Mouse (Mus musculus) hindbrain, embryonic 11.5 days (tissue): ENCODE data around the gene Gnb1. TPM values are rescaled to one million over a fixed set of nuclear protein-coding genes. Genes with fewer than 3 reads are reported as not detected.

Experiments
- ATAC-seq: fragments of 200-750 bp; cut with Nextera tagmentation; 2 replicates; pipeline ENCODE4 v1.8.0; 2017; ENCODE audit warnings: mild to moderate bottlenecking, moderate TSS enrichment, moderate library complexity; ENCODE audit not compliant: low FRiP score
- DNase-seq: peaks from one replicate; pipeline ENCODE4 v3.0.0-alpha.2; 2015; ENCODE audit warnings: low spot score
- H3K27ac ChIP-seq: fragments of 300-500 bp; sonication (generic); 2 replicates; pipeline ENCODE4 v1.5.1; 2014; ENCODE audit warnings: mild to moderate bottlenecking, low read depth, low read length
- H3K27me3 ChIP-seq: fragments of 300-500 bp; sonication (generic); 2 replicates; pipeline ENCODE4 v1.6.1; 2014; ENCODE audit warnings: mild to moderate bottlenecking, low read length, moderate library complexity, mixed read lengths; ENCODE audit not compliant: control insufficient read depth, insufficient read depth
- H3K36me3 ChIP-seq: fragments of 300-500 bp; sonication (generic); 2 replicates; pipeline ENCODE4 v1.6.1; 2014; ENCODE audit warnings: mild to moderate bottlenecking, low read length, moderate library complexity, mixed read lengths; ENCODE audit not compliant: control insufficient read depth, insufficient read depth
- H3K4me1 ChIP-seq: fragments of 300-500 bp; sonication (generic); replicated peaks from 2 replicates; pipeline ENCODE4 v1.6.1; 2014; ENCODE audit warnings: low read length, mixed read lengths; ENCODE audit not compliant: control insufficient read depth, insufficient read depth
- H3K4me2 ChIP-seq: fragments of 300-500 bp; sonication (generic); replicated peaks from 2 replicates; pipeline ENCODE4 v1.6.1; 2014; ENCODE audit warnings: mild to moderate bottlenecking, low read depth, low read length
- H3K4me3 ChIP-seq: fragments of 300-500 bp; sonication (generic); 2 replicates; pipeline ENCODE4 v1.5.1; 2014; ENCODE audit warnings: low read depth, low read length
- H3K9ac ChIP-seq: fragments of 300-500 bp; sonication (generic); 2 replicates; pipeline ENCODE4 v1.6.1; 2014; ENCODE audit warnings: low read depth, low read length
- H3K9me3 ChIP-seq: fragments of 300-500 bp; sonication (generic); 2 replicates; pipeline ENCODE4 v1.6.1; 2016; ENCODE audit warnings: low read length; ENCODE audit not compliant: control insufficient read depth
- WGBS: fragments of 180-500 bp; shearing (Covaris S2); extraction: QIAGEN DNeasy Blood & Tissue Kit; methylation state at CpG from one replicate; pipeline ENCODE4 v1.1.7; 2014; 5-methylcytosine and 5-hydroxymethylcytosine counted together
- polyA plus RNA-seq: library from polyadenylated mRNA; unstranded; fragments of >200 nt; fragmentation: Nextera tagmentation; extraction: Ambion mirVana; gene quantifications from 2 replicates; pipeline ENCODE4 v1.2.1, GENCODE M21; 2014

Gnb1 gene
- polyA plus RNA-seq, 1 experiment from 2014 or later, result 832 TPM

- Histone ChIP-seq H3K27ac (peak overlapping the region; percentile 91; the same call in 1 of the 2 replicates), H3K4me3 (peak overlapping the region; percentile 100), H3K27me3 (no peaks in the 10 kb centered on the region), H3K36me3 (no peaks in the 10 kb centered on the region), H3K9ac (peak overlapping the region; percentile 100), H3K4me2 (peak overlapping the region; percentile 67), H3K9me3 (no peaks in the 10 kb centered on the region), H3K4me1 (peaks cover 8% of the 10 kb centered on the region)
- ATAC-seq (peak; percentile 1; the same call in 1 of the 2 replicates), DNase-seq (peak; percentile 17)
- 37% methylated on average over 5 of the region's 5 CpGs for WGBS
Measured at GRCm38 (mm10) chr4:155490456-155490855, 705 bp upstream of the Gnb1 start.

- under 1% methylated on average over 40 of the region's 54 CpGs for WGBS
- H3K4me1 ChIP-seq, result peaks cover 8% of the 10 kb centered on the region
- ATAC-seq, result peak; percentile 64
- H3K9me3 ChIP-seq, result no peaks in the 10 kb centered on the region
- peak overlapping the region; percentile 100 for H3K4me3 ChIP-seq
- DNase-seq, result peak; percentile 76
- H3K4me2 ChIP-seq, result peak overlapping the region; percentile 69
- H3K9ac ChIP-seq, result peak overlapping the region; percentile 100
- H3K27me3 ChIP-seq, result no peaks in the 10 kb centered on the region
- no peaks in the 10 kb centered on the region for H3K36me3 ChIP-seq
- H3K27ac ChIP-seq, result peak overlapping the region; percentile 91
Measured at GRCm38 (mm10) chr4:155491529-155492130, 469 bp downstream of the Gnb1 start.

- DNase-seq (peak; percentile 71), ATAC-seq (0 out of 2 replicates have a peak, but pooled peaks have one; percentile 18)
- under 1% methylated on average over 51 of the region's 51 CpGs for WGBS
- Histone ChIP-seq H3K27ac (peak overlapping the region; percentile 91), H3K4me3 (peak overlapping the region; percentile 100), H3K36me3 (no peaks in the 10 kb centered on the region), H3K9me3 (no peaks in the 10 kb centered on the region), H3K4me2 (peak overlapping the region; percentile 69), H3K9ac (peak overlapping the region; percentile 100), H3K4me1 (peaks cover 8% of the 10 kb centered on the region), H3K27me3 (no peaks in the 10 kb centered on the region)
Measured at GRCm38 (mm10) chr4:155492131-155492633, 1.0 kb downstream of the Gnb1 start.

- no peaks in the 10 kb centered on the region for H3K36me3 ChIP-seq
- WGBS, result 89% methylated on average over 4 of the region's 4 CpGs
- DNase-seq, result no peak
Measured at GRCm38 (mm10) chr4:155494891-155495290, 3.7 kb downstream of the Gnb1 start.

GRCm38 (mm10) chr4:155497963-155498362 is 6.8 kb downstream of the Gnb1 start:
- no peaks in the 10 kb centered on the region for H3K27me3 ChIP-seq
- 87% methylated on average over 3 of the region's 3 CpGs for WGBS
- H3K9ac ChIP-seq, result no peak overlapping the region
- no peak for ATAC-seq
- peaks cover 2% of the 10 kb centered on the region for H3K4me1 ChIP-seq
- no peaks in the 10 kb centered on the region for H3K9me3 ChIP-seq
- no peak overlapping the region for H3K27ac ChIP-seq
- no peaks in the 10 kb centered on the region for H3K36me3 ChIP-seq
- no peak overlapping the region for H3K4me2 ChIP-seq
- H3K4me3 ChIP-seq, result no peak overlapping the region
- no peak for DNase-seq

More at GRCm38 (mm10) chr4:155494891-155495290, 3.7 kb downstream of the Gnb1 start:
- Histone ChIP-seq H3K27ac (no peak overlapping the region), H3K9me3 (no peaks in the 10 kb centered on the region), H3K27me3 (no peaks in the 10 kb centered on the region), H3K9ac (no peak overlapping the region), H3K4me3 (no peak overlapping the region), H3K4me1 (peaks cover 8% of the 10 kb centered on the region), H3K4me2 (no peak overlapping the region)
- no peak for ATAC-seq

- Histone ChIP-seq H3K9ac (no peak overlapping the region), H3K4me1 (no peaks in the 10 kb centered on the region), H3K36me3 (no peaks in the 10 kb centered on the region), H3K4me3 (no peak overlapping the region), H3K27ac (no peak overlapping the region), H3K9me3 (no peaks in the 10 kb centered on the region), H3K27me3 (no peaks in the 10 kb centered on the region), H3K4me2 (no peak overlapping the region)
- DNase-seq (no peak), ATAC-seq (no peak)
- WGBS, result 73% methylated on average over 2 of the region's 2 CpGs
Measured at GRCm38 (mm10) chr4:155501126-155501525, 10.0 kb downstream of the Gnb1 start.

GRCm38 (mm10) chr4:155505067-155505466 is 13.9 kb downstream of the Gnb1 start:
- no peaks in the 10 kb centered on the region for H3K36me3 ChIP-seq

GRCm38 (mm10) chr4:155505671-155506295 is 14.6 kb downstream of the Gnb1 start:
- ATAC-seq, result no peak
- Histone ChIP-seq H3K4me1 (no peaks in the 10 kb centered on the region), H3K9ac (no peak overlapping the region), H3K36me3 (no peaks in the 10 kb centered on the region), H3K4me3 (no peak overlapping the region), H3K9me3 (no peaks in the 10 kb centered on the region), H3K27ac (no peak overlapping the region), H3K27me3 (no peaks in the 10 kb centered on the region), H3K4me2 (no peak overlapping the region)
- no peak for DNase-seq
- WGBS, result 87% methylated on average over 5 of the region's 5 CpGs

More at GRCm38 (mm10) chr4:155505067-155505466, 13.9 kb downstream of the Gnb1 start:
- Histone ChIP-seq H3K4me3 (no peak overlapping the region), H3K27me3 (no peaks in the 10 kb centered on the region), H3K9ac (no peak overlapping the region), H3K4me1 (no peaks in the 10 kb centered on the region), H3K4me2 (no peak overlapping the region), H3K27ac (no peak overlapping the region), H3K9me3 (no peaks in the 10 kb centered on the region)
- WGBS, result 78% methylated on average over 8 of the region's 8 CpGs
- ATAC-seq (no peak), DNase-seq (no peak)

GRCm38 (mm10) chr4:155508614-155509013 is 17.5 kb downstream of the Gnb1 start:
- Histone ChIP-seq H3K9me3 (no peaks in the 10 kb centered on the region), H3K4me3 (no peak overlapping the region), H3K27me3 (no peaks in the 10 kb centered on the region), H3K9ac (no peak overlapping the region), H3K27ac (no peak overlapping the region), H3K4me2 (no peak overlapping the region), H3K4me1 (no peaks in the 10 kb centered on the region), H3K36me3 (no peaks in the 10 kb centered on the region)
- WGBS, result 90% methylated on average over 4 of the region's 4 CpGs
- ATAC-seq, result no peak
- DNase-seq, result no peak
